Mouse (Mus musculus): Measurements from ENCODE around the gene Rnf8.

DNA sequence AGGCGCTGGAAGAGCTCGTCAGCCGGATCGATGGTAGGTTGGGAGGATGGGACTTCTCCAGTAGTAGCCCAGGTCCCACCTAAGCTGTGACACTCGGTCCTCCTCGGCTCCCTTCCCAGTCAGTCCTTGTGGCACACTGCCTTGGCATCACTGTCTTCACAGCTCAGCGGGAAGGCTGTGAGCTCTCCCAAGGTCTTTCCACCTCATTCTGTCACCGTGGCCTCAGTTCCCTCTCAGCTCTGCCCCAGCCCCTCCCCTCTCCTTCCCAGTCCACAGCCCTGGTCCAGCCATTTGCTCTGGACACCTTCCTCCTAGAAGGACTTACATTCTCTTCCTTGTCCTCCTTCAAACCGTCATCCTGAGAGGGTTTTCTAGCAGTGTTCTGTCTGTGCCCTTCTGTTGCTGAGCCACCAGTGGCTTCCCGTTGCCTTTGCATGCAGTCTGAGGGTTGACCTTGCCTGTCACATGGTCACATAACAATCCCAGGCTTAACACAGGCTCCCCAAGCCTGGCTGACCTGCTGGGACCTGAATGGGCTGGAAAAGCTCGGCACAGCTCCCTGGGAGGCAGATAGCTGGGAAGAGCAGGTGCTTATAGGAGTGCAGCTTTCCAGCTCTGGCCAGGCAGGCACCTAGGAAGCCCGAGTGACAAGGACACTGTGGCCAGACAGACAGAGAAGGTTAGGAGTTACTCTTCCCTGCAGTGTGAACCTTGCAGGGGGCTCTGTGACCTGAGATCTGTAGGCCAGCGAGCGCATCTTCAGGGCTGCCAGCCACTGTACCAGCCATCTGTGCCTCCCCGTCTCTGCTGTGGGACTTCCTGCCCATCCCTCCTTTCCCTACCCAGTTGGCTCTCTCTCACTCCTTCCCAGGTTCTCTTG lies 18.5 kb upstream of the Rnf8 start:
- no peak for TF ChIP-seq CTCF (IDR thresholded peaks at IDR 0.05; ENCODE audit: borderline replicate concordance, insufficient read depth, low read depth, low read length)
- TF ChIP-seq POLR2A (IDR thresholded peaks at IDR 0.05; ENCODE audit: borderline replicate concordance, insufficient read depth, low read length), result no peak

Measured in cerebellum, adult 2 months (tissue).